Mouse (Mus musculus): ENCODE data around the gene Cox8b. TPM values are rescaled to one million over a fixed set of nuclear protein-coding genes. Genes with fewer than 3 reads are reported as not detected.

The Cox8b gene
- polyA plus RNA-seq, 1 experiment from 2014 or later: not detected

DNA sequence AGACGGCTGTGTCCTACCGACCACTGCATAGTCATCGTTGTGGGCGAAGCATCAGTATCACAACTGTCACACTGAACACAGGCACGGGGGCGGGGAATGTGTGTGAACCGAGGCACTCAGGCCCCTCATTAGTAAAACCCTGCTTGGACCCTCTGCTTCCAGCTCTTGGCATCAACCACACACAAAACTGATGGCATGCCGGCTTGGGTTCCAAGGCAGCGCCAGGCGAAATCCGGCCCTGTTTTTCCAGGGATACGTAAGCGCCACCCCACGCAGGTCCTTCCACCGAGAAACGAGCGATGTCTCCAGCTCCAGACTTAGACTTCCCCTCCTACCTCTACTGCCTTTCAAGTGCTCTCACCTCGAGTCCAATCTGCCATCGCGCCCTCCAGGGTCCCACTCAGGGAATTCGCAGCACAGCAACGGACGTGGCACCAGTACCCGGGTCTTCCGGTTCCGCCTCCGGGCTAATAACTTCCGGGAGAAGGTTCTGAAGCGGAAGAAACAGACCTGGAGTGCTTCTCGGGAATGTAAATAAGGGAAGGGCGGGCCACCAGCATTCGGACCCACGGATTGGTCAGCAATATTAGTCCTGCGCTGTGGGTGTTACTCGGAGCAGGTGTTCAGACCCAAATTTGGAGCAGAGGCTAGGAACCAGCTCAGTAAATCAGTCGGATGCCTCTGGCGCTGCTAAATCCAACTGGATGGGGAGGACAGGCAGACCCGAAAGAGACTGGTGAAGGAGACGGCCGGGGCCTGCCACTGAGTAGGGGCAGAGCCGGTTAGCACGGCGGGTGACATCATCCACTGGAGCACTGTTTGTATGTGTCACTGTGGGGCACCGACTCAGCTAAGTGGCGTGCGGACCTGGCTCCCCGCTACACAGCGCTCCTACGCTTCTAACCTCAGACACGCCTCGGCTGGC, 44.1 kb downstream of the Cox8b start, which contains the start of gene Gm45785:
Gene Gm45785, minus strand, starts transcription at position 472 of the 925 bp plus-strand sequence.
- no peaks in the 10 kb centered on the region for H3K27me3 ChIP-seq (replicated peaks; ENCODE audit: low read depth, poor library complexity, severe bottlenecking)
- peaks cover 66% of the 10 kb centered on the region for H3K36me3 ChIP-seq (replicated peaks)
- peak; percentile 91 for DNase-seq (ENCODE audit: low spot score)
- H3K27ac ChIP-seq (replicated peaks): peak within 1 kb of the TSS; percentile 84
- WGBS: 2% methylated on average over 51 of the region's 51 CpGs
- peaks cover 40% of the 10 kb centered on the region for H3K4me1 ChIP-seq
- H3K9me3 ChIP-seq: no peaks in the 10 kb centered on the region
- H3K4me3 ChIP-seq: peak within 1 kb of the TSS; percentile 90

DNA sequence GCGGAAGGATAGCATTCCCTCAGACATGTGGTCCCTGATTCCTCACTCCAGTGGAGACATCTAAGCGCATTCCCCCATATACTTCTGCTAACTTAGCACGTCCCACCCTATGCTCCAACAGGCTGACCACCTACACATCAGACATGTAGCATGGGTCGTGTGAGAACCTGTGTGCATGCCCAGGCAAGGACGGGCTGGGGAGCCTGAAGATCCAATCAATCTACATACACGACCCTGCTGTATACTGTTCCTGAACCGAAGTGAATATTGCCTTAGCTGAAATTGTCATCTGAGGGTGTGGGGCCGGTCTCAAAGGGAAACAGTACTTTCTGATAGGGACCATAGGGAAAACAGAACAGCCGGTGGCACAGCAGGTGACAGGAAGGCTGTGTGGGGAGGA, 45.1 kb downstream of the Cox8b start:
- no peaks in the 10 kb centered on the region for H3K27me3 ChIP-seq (replicated peaks; ENCODE audit: low read depth, poor library complexity, severe bottlenecking)

DNA sequence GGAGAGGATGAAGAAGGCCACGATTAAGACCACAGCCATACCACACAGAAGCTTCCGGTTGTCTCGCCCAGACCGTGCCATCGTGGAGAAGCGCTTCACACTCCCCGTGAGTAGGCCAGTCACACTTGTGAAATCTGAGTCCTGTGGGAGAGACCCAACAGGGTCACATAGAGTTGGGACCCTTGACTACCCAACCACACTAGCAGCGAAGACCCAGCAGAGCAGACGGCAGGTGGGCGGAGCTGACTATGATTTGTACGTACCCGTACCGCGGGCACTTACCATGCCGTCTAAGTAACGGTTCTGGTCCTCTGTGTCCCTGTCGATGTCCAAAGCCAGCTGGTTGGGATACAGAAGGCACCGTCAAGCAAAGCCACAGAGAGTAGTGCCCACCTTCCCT, 45.8 kb downstream of the Cox8b start:
- peaks cover 35% of the 10 kb centered on the region for H3K4me1 ChIP-seq
- H3K27ac ChIP-seq (replicated peaks): no peak overlapping the region
- no peaks in the 10 kb centered on the region for H3K27me3 ChIP-seq (replicated peaks; ENCODE audit: low read depth, poor library complexity, severe bottlenecking)
- H3K9me3 ChIP-seq: no peaks in the 10 kb centered on the region
- DNase-seq (ENCODE audit: low spot score): no peak
- H3K36me3 ChIP-seq (replicated peaks): peaks cover 50% of the 10 kb centered on the region
- WGBS: 95% methylated on average over 18 of the region's 18 CpGs
- peak overlapping the region; percentile 90 for H3K4me3 ChIP-seq

More for the DNA sequence above, 45.1 kb downstream of the Cox8b start:
- peaks cover 57% of the 10 kb centered on the region for H3K36me3 ChIP-seq (replicated peaks)
- DNase-seq (ENCODE audit: low spot score): no peak
- no peaks in the 10 kb centered on the region for H3K9me3 ChIP-seq
- 78% methylated on average over 9 of the region's 9 CpGs for WGBS
- no peak overlapping the region; the same call in 1 of the 2 replicates for H3K27ac ChIP-seq (replicated peaks)
- H3K4me1 ChIP-seq: peaks cover 40% of the 10 kb centered on the region
- H3K4me3 ChIP-seq: peak overlapping the region; percentile 90

DNA sequence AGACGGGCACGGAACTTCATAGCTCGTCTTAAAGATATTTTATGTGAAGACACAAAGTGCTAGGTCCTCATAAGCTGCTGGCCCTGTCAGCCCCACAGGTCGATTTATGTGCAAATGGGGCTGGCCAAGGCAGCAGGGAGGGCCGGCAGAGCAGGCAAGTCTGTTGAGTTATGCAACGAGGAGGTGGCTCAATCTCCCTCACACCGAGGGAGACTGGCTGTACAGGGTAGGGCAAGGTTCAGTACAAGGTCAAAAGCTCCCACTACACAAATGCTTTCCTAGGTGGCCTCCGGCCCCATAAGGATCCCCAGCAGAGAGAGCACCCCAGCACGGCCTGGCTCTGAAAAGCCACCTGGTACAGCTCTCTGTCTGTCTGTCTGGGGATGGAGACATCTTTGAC, 46.9 kb downstream of the Cox8b start:
- Histone ChIP-seq H3K4me3 (no peak overlapping the region), H3K36me3 (replicated peaks) (peaks cover 39% of the 10 kb centered on the region), H3K4me1 (peaks cover 27% of the 10 kb centered on the region), H3K27ac (replicated peaks) (no peak overlapping the region), H3K9me3 (no peaks in the 10 kb centered on the region), H3K27me3 (replicated peaks; ENCODE audit: low read depth, poor library complexity, severe bottlenecking) (no peaks in the 10 kb centered on the region)
- WGBS: 89% methylated on average over 9 of the region's 9 CpGs
- no peak for DNase-seq (ENCODE audit: low spot score)

DNA sequence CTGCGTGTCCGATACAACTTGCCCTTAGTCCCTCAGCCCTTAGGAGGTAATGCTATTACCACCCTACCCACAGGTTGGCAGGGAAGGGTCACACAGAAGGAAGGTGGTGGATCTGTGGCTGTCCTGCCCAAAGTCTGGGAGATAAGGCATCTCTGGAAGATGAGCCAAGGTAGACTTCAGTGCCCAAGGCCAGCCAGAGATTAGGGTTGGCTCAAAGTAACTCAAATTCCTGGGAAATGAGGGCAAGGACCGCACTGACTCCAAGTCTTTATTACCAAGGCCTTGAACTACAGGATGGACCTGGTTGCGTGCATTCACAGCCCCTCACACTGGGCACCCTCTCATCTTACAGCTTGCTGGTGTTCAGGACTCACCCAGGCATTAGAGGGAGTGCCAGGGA, 48.3 kb downstream of the Cox8b start:
- H3K27ac ChIP-seq (replicated peaks): no peak overlapping the region
- H3K4me3 ChIP-seq: no peak overlapping the region
- H3K9me3 ChIP-seq: no peaks in the 10 kb centered on the region
- peaks cover 37% of the 10 kb centered on the region for H3K36me3 ChIP-seq (replicated peaks)
- no peak for DNase-seq (ENCODE audit: low spot score)
- no peaks in the 10 kb centered on the region for H3K27me3 ChIP-seq (replicated peaks; ENCODE audit: low read depth, poor library complexity, severe bottlenecking)
- peaks cover 15% of the 10 kb centered on the region for H3K4me1 ChIP-seq
- WGBS: 97% methylated on average over 4 of the region's 4 CpGs

Other genes with a start within 250 kb of the Cox8b start
- not detected in 2 replicates for gene Olfr539, start 240.5 kb downstream of the Cox8b start, polyA plus RNA-seq (2016; fragmentation: Nextera tagmentation; extraction: Ambion mirVana)
- not detected in 2 replicates for gene Olfr45, start 218.5 kb downstream of the Cox8b start, polyA plus RNA-seq (2016; fragmentation: Nextera tagmentation; extraction: Ambion mirVana)
- gene Olfr541, start 203.2 kb downstream of the Cox8b start, polyA plus RNA-seq (2016; fragmentation: Nextera tagmentation; extraction: Ambion mirVana): not detected in 2 replicates
- not detected in 2 replicates for gene Cyp2e1, start 136.7 kb downstream of the Cox8b start, polyA plus RNA-seq (2016; fragmentation: Nextera tagmentation; extraction: Ambion mirVana)
- 0.10 and 0.14 TPM in 2 replicates for gene Syce1, start 112.6 kb downstream of the Cox8b start, polyA plus RNA-seq (2016; fragmentation: Nextera tagmentation; extraction: Ambion mirVana)
- 2.9 and 3.6 TPM in 2 replicates for gene Zfp941, start 78.3 kb downstream of the Cox8b start, polyA plus RNA-seq (2016; fragmentation: Nextera tagmentation; extraction: Ambion mirVana)
- gene Urah, start 65.4 kb downstream of the Cox8b start, polyA plus RNA-seq (2016; fragmentation: Nextera tagmentation; extraction: Ambion mirVana): 1.8 and 1.9 TPM in 2 replicates
- gene Scgb1c1, start 54.9 kb downstream of the Cox8b start, polyA plus RNA-seq (2016; fragmentation: Nextera tagmentation; extraction: Ambion mirVana): not detected in 2 replicates
- gene Odf3, start 52.6 kb downstream of the Cox8b start, polyA plus RNA-seq (2016; fragmentation: Nextera tagmentation; extraction: Ambion mirVana): not detected in 2 replicates
- 0.22 TPM in 1 of 2 replicates, not detected in the other for gene Gm45785, start 44.1 kb downstream of the Cox8b start, polyA plus RNA-seq (2016; fragmentation: Nextera tagmentation; extraction: Ambion mirVana)
- 57.7 and 59.1 TPM in 2 replicates for gene Ric8a, start 43.5 kb downstream of the Cox8b start, polyA plus RNA-seq (2016; fragmentation: Nextera tagmentation; extraction: Ambion mirVana)
- gene Bet1l, start 42.9 kb downstream of the Cox8b start, polyA plus RNA-seq (2016; fragmentation: Nextera tagmentation; extraction: Ambion mirVana): 22.4 and 23.0 TPM in 2 replicates
- gene Psmd13, start 18.5 kb downstream of the Cox8b start, polyA plus RNA-seq (2016; fragmentation: Nextera tagmentation; extraction: Ambion mirVana): 332 TPM in 2 replicates
- 22.6 and 24.5 TPM in 2 replicates for gene Sirt3, start 18.1 kb downstream of the Cox8b start, polyA plus RNA-seq (2016; fragmentation: Nextera tagmentation; extraction: Ambion mirVana)
- gene Nlrp6, start 20.5 kb upstream of the Cox8b start, polyA plus RNA-seq (2016; fragmentation: Nextera tagmentation; extraction: Ambion mirVana): 0.19 TPM in 1 of 2 replicates, not detected in the other
- gene Pgghg, start 40.9 kb upstream of the Cox8b start, polyA plus RNA-seq (2016; fragmentation: Nextera tagmentation; extraction: Ambion mirVana): 13.5 and 14.3 TPM in 2 replicates
- gene Ifitm5, start 49.8 kb upstream of the Cox8b start, polyA plus RNA-seq (2016; fragmentation: Nextera tagmentation; extraction: Ambion mirVana): 2.9 and 3.8 TPM in 2 replicates
- gene Gm45717, start 55.5 kb upstream of the Cox8b start, polyA plus RNA-seq (2016; fragmentation: Nextera tagmentation; extraction: Ambion mirVana): 0.52 TPM in 1 of 2 replicates, not detected in the other
- 602 and 668 TPM in 2 replicates for gene Ifitm2, start 55.5 kb upstream of the Cox8b start, polyA plus RNA-seq (2016; fragmentation: Nextera tagmentation; extraction: Ambion mirVana)
- gene Ifitm1, start 66.8 kb upstream of the Cox8b start, polyA plus RNA-seq (2016; fragmentation: Nextera tagmentation; extraction: Ambion mirVana): 8.7 and 13.4 TPM in 2 replicates
- 42.6 and 44.7 TPM in 2 replicates for gene Ifitm3, start 110.3 kb upstream of the Cox8b start, polyA plus RNA-seq (2016; fragmentation: Nextera tagmentation; extraction: Ambion mirVana)
- not detected in 2 replicates for gene Ifitm6, start 117.5 kb upstream of the Cox8b start, polyA plus RNA-seq (2016; fragmentation: Nextera tagmentation; extraction: Ambion mirVana)
- not detected in 2 replicates for gene Gm17387, start 128.7 kb upstream of the Cox8b start, polyA plus RNA-seq (2016; fragmentation: Nextera tagmentation; extraction: Ambion mirVana)
- gene B4galnt4, start 160.7 kb upstream of the Cox8b start, polyA plus RNA-seq (2016; fragmentation: Nextera tagmentation; extraction: Ambion mirVana): 26.5 and 27.7 TPM in 2 replicates
- gene Pkp3, start 177.8 kb upstream of the Cox8b start, polyA plus RNA-seq (2016; fragmentation: Nextera tagmentation; extraction: Ambion mirVana): 9.4 and 9.6 TPM in 2 replicates
- 2.2 and 2.3 TPM in 2 replicates for gene Sigirr, start 200.1 kb upstream of the Cox8b start, polyA plus RNA-seq (2016; fragmentation: Nextera tagmentation; extraction: Ambion mirVana)
- gene Ano9, start 217.4 kb upstream of the Cox8b start, polyA plus RNA-seq (2016; fragmentation: Nextera tagmentation; extraction: Ambion mirVana): 1.8 and 2.5 TPM in 2 replicates
- 77.8 and 83.8 TPM in 2 replicates for gene Ptdss2, start 221.9 kb upstream of the Cox8b start, polyA plus RNA-seq (2016; fragmentation: Nextera tagmentation; extraction: Ambion mirVana)

Measured in embryonic facial prominence, embryonic 10.5 days (tissue).